Mouse (Mus musculus) kidney, postnatal 4 days (tissue): ENCODE data around the gene Sspo.
A peak's percentile ranks its signal among the peaks of the same experiment; 100 is the strongest.
"Not testable (repeated sequence)": the region's sequence is repeated elsewhere in the genome, so short reads cannot be mapped to it uniquely, and the experiment has no call there.

Source experiments
- DNase-seq, 2 experiments: peaks; one replicate each; pipeline ENCODE4 v3.0.0; 2021; ENCODE audit warnings: mixed read lengths in 2 of 2

Gene Sspo

DNA sequence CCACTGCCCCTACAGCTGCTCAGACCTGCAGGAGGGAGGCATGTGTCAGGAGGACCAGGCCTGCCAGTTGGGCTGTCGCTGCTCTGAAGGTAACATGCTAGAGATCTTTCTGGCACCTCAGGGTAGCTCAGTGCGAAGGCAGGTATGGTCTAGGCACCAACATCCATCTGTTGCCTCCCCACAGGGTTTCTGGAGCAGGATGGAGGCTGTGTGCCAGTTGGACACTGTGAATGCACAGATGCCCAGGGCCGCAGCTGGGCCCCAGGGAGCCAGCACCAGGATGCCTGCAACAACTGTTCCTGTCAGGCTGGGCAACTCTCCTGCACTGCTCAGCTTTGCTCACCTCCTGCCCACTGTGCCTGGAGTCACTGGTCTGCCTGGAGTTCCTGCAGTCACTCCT is 41.7 kb downstream of the Sspo start:
- DNase-seq = no peak

DNA sequence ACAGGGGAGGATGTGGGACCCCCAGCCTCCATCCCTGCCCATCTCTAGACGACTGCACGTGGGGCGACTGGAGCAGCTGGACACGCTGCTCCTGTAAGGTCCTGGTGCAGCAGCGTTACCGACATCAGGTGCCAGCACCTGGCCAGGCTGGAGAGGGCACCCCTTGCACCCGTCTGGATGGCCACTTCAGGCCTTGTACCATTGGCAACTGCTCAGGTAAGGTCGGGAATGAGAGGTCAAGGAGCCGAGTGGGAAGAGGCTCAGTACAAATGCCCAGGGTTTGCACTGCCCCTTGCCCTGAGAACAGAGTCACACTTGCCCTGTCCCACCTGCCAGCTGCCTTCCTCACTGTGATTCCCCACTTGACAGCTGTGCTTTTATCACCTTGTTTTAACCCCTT is 43.3 kb downstream of the Sspo start:
- no peak for DNase-seq

DNA sequence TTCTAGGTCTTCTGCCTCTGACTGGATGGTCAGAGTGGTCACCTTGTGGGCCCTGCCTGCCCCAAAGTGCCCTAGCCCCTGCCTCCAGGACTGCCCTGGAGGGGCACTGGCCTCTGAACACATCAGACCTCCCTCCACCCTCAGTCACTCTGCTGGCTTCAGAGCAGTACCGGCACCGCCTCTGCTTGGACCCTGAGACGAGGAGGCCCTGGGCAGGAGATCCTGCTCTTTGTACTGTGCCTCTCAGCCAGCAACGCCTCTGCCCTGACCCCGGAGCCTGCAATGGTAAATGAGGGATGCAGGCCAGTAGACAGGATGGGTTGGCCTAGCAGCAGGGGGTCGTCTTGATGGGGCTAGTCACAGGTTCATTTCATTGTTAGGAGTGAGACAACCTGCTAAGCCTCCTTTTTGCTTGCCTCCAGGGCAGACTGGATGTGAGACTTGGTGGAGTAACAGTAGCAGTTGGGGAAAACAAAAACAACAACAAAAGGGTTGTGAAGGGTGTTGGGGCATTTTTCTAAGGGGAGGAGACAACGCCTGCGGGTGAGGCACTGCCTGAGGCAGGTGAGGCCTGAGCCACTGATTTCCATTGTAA is 45.2 kb downstream of the Sspo start:
- DNase-seq = peak; percentile 29 to 59

DNA sequence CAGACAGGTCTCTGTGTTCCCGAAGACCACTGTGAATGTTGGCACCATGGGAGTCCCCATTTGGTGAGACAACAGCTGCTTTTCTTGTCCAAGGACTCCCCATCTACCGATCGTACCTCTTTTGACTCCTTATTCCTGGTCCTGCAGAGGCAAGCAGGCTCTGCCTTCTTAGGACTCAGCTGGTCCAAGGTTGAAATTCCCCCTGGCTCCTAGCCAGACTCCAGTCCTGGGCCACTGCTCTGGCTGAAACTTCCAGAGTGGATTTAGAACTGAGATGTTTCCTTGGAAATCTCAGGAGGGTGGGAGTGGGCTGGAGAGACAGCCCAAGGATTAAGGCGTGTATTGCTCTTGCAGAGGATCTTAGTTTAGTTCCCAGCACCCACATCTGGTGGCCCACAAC is 49.5 kb downstream of the Sspo start:
- DNase-seq = peak; percentile 23 to 43

DNA sequence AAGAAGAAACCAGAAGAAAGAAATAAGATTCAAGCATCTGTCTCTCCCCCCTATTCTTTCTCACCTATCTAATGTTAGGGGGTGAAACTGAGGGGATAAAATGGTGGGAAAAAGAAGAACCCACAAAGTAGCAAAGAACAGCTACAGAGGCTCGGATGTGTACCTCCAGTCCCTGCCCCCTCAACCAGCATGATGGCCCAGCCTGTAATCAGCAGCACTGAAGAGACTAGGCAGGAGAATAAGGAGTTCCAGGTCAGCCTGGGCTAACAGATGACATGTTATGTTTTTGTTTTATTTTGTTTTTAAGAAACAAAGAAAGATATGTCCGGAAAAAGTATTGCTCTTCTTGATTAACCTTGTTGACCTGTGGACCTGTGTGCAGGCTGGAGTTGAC is 55.8 kb downstream of the Sspo start:
- no peak for DNase-seq

DNA sequence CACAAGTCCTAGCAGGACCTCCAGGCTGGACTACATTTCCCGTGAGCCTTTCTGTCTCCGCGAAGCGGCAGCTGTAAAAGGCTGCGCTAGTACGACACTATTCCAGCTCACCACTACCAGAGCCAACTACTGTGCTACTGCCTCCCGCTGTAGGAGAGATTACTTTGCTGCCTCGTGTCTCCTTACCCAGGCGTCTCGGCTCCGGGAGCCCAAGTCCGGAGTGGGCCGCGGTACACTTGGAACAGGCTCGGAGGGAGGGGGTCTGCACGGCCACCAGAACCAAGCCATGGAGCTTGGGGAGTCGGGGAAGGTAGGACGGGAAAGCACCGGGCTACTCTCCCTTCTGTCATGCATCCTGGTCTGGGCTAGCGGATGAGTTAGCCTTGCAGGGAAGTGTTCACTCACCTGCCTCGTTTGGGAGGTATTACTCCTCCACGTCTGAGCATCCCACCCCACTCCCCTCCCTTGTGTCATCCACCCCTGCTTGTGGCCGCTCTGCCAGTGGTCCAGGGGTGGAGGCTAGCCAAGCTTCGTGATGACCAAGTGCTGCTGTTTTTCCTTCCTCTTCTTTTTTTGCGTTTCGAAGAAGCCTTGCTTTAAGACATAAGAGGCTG is 56.3 kb downstream of the Sspo start:
- peak; percentile 81 to 86 for DNase-seq

DNA sequence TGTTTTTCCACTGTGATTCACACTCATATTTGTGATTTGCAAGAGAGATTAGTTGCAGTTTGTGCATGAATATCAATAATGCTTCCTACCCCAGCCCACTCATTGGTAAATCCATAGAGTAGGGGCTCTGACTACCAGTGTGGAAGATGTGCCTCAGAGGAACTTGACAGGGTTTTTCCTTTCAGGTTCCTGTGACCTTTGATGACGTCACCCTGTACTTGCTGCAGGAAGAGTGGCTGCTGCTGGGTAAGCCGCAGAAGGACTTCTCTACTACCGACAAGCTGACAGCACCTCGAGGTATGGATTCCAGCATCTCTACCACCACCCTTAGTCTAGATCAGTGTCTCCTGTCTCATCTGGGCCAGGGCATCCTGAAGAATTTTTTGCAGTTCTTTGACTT is 60.1 kb downstream of the Sspo start:
- DNase-seq = no peak

DNA sequence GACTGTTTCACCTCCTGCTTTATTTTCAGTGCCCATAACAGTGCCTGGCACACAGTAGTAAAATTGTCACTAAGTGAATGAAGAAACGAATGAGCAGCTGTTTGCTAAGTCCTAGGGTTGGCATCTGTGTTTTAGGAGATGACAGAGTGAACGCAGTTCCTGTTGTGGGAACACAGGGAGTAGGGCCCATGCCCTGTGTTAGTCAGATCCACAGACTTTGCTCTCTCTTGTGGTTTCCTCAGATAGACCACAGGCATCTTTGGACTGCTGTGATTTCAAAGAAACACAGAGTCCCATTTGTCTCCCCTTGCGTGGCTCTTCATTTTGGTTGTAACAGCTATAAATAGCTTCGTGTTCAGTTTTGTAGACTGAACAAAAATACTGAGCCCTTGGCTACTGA is 62.4 kb downstream of the Sspo start:
- DNase-seq = no peak

DNA sequence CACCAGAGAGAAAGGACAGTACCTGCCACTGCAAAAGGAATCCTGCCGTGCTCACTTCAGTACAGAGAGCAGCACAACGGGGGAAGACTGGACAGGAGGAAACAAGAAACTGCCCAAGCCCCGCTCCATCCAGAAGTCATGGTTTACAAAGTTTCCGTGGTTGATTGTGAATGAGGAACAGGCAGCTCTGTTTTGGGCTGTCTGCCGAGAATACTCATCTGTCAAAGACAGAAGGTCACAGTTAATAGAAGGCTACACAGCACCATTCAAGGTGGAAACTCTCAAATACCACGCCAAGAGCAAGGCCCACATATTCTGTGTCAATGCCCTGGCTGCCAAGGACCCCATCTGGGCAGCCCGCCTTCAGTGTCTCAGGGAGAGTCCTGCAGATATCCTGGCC is 63.8 kb downstream of the Sspo start:
- DNase-seq = no peak

DNA sequence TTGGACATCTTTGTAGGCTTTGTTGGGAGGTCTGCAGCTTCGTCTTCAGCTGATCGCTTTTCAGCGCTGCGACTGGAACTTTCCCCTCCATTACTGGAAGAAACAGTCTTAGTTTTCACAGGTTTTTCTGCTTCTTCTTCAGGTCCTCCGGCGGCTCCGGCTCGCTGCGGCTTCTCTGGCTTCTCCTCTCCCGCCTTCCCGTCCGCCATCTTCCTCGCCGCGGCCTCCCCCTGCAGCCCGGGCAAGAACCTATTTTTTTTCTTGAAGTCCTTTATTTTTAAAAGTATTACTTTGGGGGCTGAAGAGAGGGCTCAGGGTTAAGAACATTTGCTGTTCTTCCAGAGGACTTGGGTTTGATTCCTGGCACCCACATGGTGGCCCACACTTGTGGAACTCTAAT is 76.9 kb downstream of the Sspo start:
- not testable (repeated sequence) for DNase-seq

DNA sequence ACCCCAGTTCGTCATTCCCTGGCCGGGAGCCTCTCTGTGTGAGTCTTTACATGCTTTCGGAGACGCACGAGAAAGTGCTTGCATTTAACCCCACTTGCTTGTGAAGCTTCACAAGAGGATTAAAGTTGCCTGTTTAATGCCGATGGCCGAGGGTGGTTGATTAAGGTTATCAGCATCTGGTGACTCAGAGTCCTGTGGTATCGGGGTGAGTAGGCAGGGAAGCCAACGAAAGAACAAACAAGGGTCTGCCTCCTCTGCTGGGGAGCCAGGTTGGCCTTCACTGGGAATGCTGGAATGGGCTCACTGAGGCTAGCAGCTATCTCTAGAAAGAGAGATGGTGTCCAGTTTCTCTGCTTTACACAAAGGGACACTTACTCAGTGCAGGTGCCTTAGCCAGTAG is 79.9 kb downstream of the Sspo start:
- no peak for DNase-seq

DNA sequence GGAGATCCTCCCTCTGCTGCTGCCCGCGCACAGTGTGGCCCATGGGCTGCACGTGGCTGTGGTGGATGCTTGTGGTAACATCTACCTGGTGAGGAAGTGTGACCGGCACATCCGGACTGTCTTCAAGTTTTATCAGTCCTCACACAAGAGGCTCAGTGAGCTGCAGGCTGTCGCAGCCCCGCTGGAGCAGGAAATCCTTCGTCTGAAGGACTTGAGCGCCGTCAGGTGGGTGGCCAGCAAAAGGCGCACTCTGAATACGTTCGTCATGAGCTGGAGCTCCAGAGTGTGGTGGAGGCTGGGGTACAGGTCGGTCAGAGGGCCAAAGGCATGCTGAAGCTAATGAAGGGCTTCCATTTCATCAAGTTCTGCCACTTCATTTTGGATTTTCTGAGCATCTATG is 81.2 kb downstream of the Sspo start:
- DNase-seq = no peak

DNA sequence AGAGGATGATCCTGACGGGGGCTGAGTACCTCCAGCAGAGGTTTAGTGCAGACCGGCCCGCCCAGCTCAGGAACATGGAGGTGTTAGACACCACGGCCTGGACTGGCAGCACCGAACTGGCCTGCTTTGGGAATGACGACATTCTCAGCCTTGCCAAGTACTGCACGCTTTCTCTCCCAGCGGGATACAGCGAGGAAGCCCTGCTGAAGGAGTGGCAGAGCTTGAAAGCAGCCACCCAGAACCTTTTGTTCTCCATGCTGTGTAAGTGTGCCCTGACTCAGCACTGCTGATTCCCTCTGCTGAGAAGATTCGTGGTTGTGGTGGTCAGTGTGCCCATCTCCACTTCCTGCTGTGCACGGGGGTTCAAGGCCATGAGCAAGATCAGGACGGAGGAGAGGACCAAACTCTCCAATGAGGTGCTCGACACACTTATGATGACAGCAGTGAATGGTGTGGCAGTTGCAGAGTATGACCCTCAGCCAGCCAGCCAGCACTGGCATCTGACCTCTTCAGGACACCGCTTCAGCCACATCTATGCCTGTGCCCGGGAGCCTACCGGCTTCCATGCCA is 81.9 kb downstream of the Sspo start:
- no peak for DNase-seq

DNA sequence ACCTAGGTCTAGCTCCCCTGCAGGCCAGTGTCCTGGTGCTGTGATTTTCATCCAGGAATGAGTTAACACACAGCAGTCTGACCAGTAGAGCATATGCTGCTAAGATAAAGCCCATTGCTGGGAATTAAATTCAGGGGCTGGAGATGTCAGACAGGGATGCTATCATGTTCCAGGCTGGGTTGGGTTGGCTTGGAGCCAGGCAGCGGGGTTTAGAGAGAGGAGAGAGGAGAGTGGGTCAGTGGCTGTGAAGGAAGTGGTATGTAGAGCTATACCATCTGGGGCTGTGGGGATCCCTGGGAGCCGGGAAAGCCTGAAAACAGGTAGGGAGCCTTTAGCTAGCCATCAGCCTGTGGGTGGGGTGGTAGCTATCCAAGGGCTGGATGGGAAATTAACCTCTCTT is 82.8 kb downstream of the Sspo start:
- DNase-seq = peak; percentile 36 to 49

DNA sequence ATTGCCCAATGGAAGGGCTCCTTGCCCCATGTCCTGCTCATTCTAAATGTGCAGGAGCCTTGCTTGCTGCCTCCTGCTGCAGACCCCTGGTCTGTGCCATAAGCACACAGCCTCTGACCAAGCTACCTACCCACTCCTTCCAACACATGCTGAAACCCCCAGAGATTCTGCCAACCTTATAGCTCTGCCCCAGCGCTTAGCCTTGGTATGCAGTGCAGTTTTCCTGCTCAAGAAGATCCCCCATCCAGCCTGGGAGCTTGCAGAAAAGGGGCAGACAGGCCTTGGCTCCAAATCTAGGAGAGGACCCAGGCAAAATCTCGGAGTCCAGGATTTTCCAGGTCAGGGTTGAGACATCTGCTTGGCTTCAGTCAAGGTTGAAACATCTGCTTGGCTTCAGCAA is 85.4 kb downstream of the Sspo start:
- no peak for DNase-seq

DNA sequence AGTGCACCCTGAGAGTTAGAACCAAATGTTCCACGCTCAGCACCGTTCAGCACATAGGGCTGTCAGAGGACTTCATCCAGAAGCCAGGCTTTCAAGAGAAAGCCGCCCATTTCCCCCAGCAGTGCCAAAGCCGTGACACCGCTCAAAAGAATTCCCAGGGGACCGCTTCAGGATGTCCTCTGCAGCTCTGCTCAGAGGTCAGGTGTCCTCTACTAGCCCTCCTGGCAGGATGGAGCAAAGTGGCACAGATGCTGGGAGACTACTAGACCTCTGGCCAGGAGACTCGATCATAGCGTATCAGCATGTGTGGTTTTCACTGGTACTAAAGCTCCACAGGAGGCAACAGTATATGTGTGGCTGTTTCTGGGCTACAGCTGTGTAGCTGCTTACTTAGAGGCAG is 86.9 kb downstream of the Sspo start:
- DNase-seq = no peak

DNA sequence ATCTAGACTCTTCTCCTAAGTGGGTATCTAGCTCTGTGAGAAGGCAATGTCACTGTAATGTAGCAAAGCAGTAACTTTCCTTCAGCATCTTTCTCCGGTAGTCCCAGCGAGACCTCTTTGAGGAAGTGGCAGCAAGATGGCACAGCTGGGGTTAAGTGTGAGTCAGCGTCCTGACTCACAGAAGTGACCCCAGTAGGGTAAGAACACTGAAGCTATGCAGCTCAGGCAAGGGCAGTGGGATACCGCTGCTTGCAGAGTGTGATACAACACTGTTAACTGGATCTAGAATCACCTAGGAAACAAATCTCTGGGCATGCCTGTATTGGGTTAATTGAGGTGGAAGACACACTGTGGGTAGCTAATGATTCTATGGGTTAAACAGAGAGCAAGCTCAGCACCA is 88.1 kb downstream of the Sspo start:
- no peak for DNase-seq

DNA sequence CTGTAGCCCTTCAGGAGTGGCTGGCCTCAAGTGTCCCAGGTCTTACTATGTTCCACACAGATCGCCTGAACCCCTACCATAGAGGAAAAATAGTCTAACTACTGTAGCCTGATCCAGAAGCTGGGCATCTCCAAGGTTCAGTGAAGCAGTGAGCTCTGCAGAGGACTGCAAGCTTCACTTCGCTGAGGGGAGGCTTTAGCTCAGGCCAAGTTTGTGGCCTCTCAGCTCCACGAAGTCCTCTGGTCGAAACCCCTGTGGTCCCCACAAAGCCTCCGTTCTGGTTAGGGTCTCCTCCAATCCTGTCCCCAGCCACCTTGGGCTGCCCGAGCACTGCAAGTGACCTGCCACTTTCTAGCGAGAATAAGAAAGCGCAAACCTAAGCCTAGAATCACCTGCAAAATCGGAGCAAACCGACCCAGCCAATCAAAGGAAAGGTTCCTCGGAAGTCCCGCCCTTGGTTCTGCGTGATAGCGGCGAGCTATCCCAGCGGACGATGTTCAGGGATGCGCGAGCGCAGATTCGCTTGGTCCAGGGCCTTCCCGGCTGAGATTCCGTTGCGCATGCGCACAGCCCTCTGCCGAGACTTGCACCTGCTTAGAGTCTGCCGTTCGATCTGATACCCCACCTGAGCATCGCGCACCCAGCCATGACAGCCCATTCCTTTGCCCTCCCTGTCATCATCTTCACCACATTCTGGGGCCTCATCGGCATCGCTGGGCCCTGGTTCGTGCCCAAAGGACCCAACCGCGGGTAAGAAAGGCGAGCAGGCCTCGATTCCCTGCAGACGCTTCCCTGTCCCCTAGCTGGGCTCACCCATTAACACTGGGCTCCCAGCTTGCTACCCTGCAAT is 89.3 kb downstream of the Sspo start, which contains the start of gene Atp6v0e2:
Gene Atp6v0e2 (plus strand): TSS at position 511 of the 850 bp plus-strand sequence.
- peak; percentile 87 to 92 for DNase-seq

DNA sequence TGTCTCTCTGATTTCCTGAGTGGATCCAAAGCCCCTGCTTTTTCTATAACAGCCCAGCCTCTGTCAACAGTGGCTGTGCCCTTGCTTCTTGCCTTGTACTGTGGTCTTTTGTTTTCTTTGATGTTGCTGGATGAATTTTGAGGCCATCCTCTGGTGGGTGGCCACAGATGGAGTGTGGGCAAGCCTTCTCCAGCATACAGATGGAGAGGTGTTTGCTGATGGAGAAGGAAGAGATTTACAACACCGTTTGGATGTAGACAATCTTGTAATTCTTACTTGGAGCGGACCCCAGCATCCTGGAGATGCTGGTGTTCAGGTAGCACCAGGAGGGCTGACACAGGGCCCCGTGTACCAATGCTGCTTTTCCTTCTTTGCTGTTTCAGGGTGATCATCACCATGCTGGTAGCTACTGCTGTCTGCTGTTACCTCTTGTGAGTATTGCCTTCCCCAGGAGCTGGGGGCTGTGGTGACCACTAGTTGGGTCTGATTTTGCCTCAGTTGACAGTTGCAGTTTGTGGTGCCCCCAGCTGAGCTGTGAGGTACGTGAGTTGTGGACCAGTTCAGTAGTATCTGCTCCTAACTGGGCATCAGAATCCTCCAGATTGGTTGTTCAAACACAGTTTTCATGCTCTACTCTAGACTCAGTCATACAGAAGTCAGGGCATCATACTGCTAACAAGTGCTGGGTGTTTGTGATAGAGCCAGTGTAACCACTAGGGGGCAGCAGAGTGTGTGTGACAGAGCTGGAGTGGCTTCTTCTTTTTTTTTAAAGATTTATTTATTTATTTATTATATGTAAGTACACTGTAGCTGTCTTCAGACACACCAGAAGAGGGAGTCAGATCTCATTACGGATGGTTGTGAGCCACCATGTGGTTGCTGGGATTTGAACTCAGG is 91.1 kb downstream of the Sspo start:
- peak; percentile 82 to 87 for DNase-seq

DNA sequence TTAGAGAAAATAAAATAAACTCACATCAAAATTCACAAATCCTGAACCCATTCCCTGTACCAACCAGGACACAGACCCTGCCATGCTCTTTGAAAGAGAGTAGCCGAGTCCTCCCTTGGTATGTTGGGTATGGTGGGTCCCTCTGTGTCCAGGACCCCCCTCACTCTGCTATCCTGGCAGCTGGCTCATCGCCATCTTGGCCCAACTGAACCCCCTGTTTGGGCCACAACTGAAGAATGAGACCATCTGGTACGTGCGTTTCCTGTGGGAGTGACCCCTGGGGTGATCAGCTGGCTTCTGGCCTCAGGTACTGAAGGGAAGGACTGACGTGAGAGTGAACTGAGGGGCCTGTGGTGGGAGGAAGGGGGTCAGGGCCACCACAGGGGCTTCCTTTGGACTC is 91.8 kb downstream of the Sspo start:
- DNase-seq = no peak

DNA sequence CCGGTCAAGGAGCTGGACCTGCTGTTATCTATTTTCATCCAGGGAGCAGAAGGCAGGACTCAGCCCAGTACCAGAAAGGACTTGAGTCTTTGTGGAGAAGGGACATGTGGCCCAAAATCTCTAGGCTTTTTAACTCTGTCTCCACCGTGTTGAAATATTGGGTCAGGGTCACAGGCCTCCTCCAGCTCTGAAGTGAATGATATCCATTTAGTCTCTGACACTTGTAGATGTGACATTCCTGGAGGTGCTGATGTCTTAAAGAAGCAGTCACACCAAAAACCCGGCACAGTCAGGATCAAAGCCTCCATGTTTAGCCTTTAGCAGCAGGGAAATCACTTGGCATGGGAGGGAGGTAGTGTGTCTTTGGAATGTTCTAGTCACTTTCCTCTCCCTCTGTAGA is 92.7 kb downstream of the Sspo start:
- no peak for DNase-seq

DNA sequence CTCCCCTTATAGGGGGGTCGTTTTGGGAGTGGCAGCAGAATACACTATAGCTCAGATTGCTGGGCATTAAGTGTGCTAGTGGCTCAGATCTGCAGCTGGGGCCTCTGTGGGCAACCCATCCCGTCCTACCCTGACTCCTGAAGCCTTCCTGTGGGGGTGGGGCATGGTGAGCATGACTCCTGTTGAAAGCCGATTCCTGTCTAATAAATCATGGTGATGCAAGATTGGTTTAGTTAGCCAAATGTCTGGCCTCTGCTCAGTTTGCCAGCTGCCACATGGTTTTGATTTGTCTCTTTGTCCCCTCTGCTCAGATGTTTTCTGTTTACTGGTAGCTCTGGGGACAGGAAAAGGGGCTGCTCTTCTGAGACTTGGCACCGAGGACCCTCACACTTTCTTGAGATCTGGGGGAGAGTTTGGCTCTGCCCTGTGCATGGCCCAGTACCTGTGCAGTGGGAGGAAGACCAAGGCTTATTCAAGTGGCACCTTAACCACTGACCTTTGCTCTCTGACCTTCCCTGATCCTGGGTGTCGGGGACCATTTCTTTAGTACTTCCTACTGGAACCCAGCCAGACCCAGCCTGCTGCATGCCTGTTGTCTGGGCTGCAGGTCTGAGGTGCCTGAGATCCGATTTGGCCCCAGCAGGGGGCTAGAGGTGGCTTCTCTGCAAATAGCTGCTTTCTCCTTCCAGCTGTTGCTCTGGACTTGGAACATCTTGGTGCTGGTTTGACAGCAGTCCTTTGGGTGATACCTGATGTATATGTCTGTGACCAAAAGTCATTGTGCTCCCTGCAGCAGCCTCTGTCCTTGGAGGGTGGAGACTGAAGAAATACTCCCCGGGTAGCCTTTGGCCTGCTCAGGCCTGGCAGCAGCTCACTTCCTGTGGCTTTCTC is 93.8 kb downstream of the Sspo start:
- peak; percentile 44 to 61 for DNase-seq
